Mouse (Mus musculus) heart, adult 2 months (tissue): ENCODE results near the gene Fam71b.

ENCODE experiments used
- CTCF ChIP-seq: fragments of 200-600 bp; IDR thresholded peaks from 2 replicates; pipeline ENCODE4 v1.8.1; 2022; ENCODE audit warnings: antibody characterized with exemption, mild to moderate bottlenecking, moderate library complexity
- EP300 ChIP-seq: fragments of 200-500 bp; IDR thresholded peaks from 2 replicates; pipeline ENCODE4 v1.6.1; 2011; ENCODE audit warnings: low read depth, low read length, control low read depth; ENCODE audit not compliant: insufficient read depth
- POLR2A ChIP-seq: fragments of 200-500 bp; IDR thresholded peaks from 2 replicates; pipeline ENCODE4 v1.6.1; 2011; ENCODE audit warnings: mild to moderate bottlenecking, low read depth, low read length, control low read depth; ENCODE audit not compliant: insufficient read depth

- TF ChIP-seq CTCF (no peak), POLR2A (no peak), EP300 (no peak)
Measured at GRCm38 (mm10) chr11:46382466-46382865, 13.9 kb upstream of the Fam71b start.
